Mouse (Mus musculus) small intestine, adult 2 months (tissue): ENCODE data around the gene Actr3b. TPM values are rescaled to one million over a fixed set of nuclear protein-coding genes. Genes with fewer than 3 reads are reported as not detected.

Source experiments
- H3K27ac ChIP-seq: fragments of 200-500 bp; 2 replicates; pipeline ENCODE4 v1.5.1; 2012; ENCODE audit warnings: low read depth, low read length, control low read depth, inconsistent platforms; ENCODE audit not compliant: insufficient read depth
- H3K27me3 ChIP-seq: fragments of 200-500 bp; 2 replicates; pipeline ENCODE4 v1.6.1; 2012; ENCODE audit warnings: mild to moderate bottlenecking, moderate library complexity, low read length, inconsistent platforms; ENCODE audit not compliant: control insufficient read depth, insufficient read depth
- H3K36me3 ChIP-seq: fragments of 200-500 bp; 2 replicates; pipeline ENCODE4 v1.6.1; 2012; ENCODE audit warnings: mild to moderate bottlenecking, low read length, control low read depth, inconsistent platforms; ENCODE audit not compliant: control insufficient read depth, insufficient read depth
- H3K4me1 ChIP-seq: fragments of 200-500 bp; 2 replicates; pipeline ENCODE4 v1.6.1; 2012; ENCODE audit warnings: low read length, inconsistent platforms, mixed read lengths; ENCODE audit not compliant: control insufficient read depth, insufficient read depth, insufficient read length
- H3K4me3 ChIP-seq: fragments of 200-500 bp; 2 replicates; pipeline ENCODE4 v1.5.1; 2012; ENCODE audit warnings: low read depth, mild to moderate bottlenecking, control low read depth, inconsistent platforms, low read length, moderate library complexity
- CTCF ChIP-seq: fragments of 200-500 bp; IDR thresholded peaks from 2 replicates; pipeline ENCODE4 v1.5.1; 2012; ENCODE audit warnings: low read depth, mild to moderate bottlenecking, control low read depth, inconsistent platforms, low read length, moderate library complexity, mixed read lengths; ENCODE audit not compliant: insufficient replicate concordance, insufficient read length; ENCODE audit errors: extremely low read depth
- POLR2A ChIP-seq: fragments of 200-500 bp; IDR thresholded peaks from 2 replicates; pipeline ENCODE4 v1.6.1; 2012; ENCODE audit warnings: low read depth, mild to moderate bottlenecking, control low read depth, inconsistent platforms, low read length, moderate library complexity
- WGBS: fragments of 180-500 bp; shearing (Covaris S2); methylation state at CpG from one replicate; pipeline ENCODE4 v1.1.7; 2018; 5-methylcytosine and 5-hydroxymethylcytosine counted together
- polyA plus RNA-seq: library from polyadenylated mRNA; depleted of rRNA; stranded (reverse); fragments of >200 nt; gene quantifications from 2 replicates; pipeline ENCODE4 v1.2.3, GENCODE M21; 2012; rRNA removed

Gene Actr3b
- polyA plus RNA-seq, 1 experiment, result 0.09 TPM

DNA sequence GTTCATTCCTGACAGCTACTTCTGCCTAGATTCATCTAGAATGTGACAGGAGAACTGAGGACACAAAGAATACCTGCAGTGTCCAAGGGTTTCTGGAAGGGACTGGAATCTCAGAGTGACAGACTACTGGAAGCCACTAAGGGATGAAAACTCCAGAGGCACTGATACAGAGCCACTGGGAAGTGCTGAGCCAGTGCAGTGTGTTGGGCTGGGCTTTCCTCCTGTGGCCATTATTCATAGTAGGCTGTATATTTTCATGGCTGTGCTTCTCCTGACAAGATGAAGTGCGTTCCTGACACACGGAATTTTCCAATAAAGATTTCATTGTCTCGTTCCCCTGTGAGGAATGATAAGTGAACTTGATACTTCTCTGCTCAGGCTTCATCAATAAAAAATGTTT, 126.9 kb downstream of the Actr3b start:
- H3K27me3 ChIP-seq, result no peaks in the 10 kb centered on the region
- no peaks in the 10 kb centered on the region for H3K4me1 ChIP-seq
- H3K36me3 ChIP-seq, result no peaks in the 10 kb centered on the region
- no peak overlapping the region for H3K4me3 ChIP-seq
- WGBS, result 84% methylated on average over 3 of the region's 3 CpGs
- no peak overlapping the region for H3K27ac ChIP-seq
- no peak for TF ChIP-seq POLR2A
- TF ChIP-seq CTCF, result no peak

- H3K4me3 ChIP-seq, result no peak overlapping the region
- H3K27ac ChIP-seq, result no peak overlapping the region
- no peaks in the 10 kb centered on the region for H3K36me3 ChIP-seq
- TF ChIP-seq POLR2A (no peak), CTCF (no peak)
- WGBS, result 34% methylated on average over 3 of the region's 3 CpGs
- no peaks in the 10 kb centered on the region for H3K27me3 ChIP-seq
- H3K4me1 ChIP-seq, result no peaks in the 10 kb centered on the region
Measured at GRCm38 (mm10) chr5:25889746-25890382, 130.1 kb downstream of the Actr3b start.

DNA sequence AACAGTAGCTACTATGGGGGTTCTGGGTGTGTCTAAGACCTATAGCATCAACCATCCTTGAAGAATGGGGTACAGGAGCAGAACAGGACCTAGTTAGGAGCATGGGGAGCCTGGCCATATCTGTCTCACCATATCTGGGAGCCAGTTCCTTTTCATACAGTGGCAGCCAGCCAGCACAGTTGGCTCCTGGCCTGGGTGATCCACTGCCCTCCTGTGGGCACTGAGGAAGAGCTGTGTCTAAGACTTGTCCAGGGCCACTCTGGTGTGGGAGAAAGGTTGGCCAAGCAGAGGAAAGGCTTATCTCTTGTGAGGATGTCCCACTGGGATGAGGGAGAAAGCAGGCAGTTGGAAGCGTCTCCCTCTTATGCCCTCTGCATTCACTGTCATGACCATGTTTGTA, 131.5 kb downstream of the Actr3b start:
- no peak overlapping the region for H3K4me3 ChIP-seq
- no peak for TF ChIP-seq CTCF
- no peak for TF ChIP-seq POLR2A
- no peaks in the 10 kb centered on the region for H3K27me3 ChIP-seq
- no peaks in the 10 kb centered on the region for H3K4me1 ChIP-seq
- 94% methylated on average over 1 of the region's 1 CpGs for WGBS
- H3K27ac ChIP-seq, result no peak overlapping the region
- H3K36me3 ChIP-seq, result no peaks in the 10 kb centered on the region

Other genes starting within 250 kb of the Actr3b start
- not detected in 2 replicates for gene Cct8l1, start 243.9 kb upstream of the Actr3b start, polyA plus RNA-seq
- gene Xrcc2, start 54.2 kb upstream of the Actr3b start, polyA plus RNA-seq, result 1.3 and 1.6 TPM in 2 replicates
- gene Gm21663, start 182.4 kb downstream of the Actr3b start, polyA plus RNA-seq, result not detected in 2 replicates
- gene Gm21671, start 194.4 kb downstream of the Actr3b start, polyA plus RNA-seq, result not detected in 2 replicates
- not detected in 2 replicates for gene Gm21680, start 212.7 kb downstream of the Actr3b start, polyA plus RNA-seq
- not detected in 2 replicates for gene Gm21698, start 228.7 kb downstream of the Actr3b start, polyA plus RNA-seq
- gene Gm1979, start 244.8 kb downstream of the Actr3b start, polyA plus RNA-seq, result not detected in 2 replicates